Mouse (Mus musculus) embryonic facial prominence, embryonic 11.5 days (tissue): ENCODE results near the gene Slc2a3. TPM values are rescaled to one million over a fixed set of nuclear protein-coding genes. Genes with fewer than 3 reads are reported as not detected.
A peak's percentile ranks its signal among the peaks of the same experiment; 100 is the strongest.
"Not testable (repeated sequence)": the region's sequence is repeated elsewhere in the genome, so short reads cannot be mapped to it uniquely, and the experiment has no call there.

Source experiments
- ATAC-seq: fragments of 200-750 bp; cut with Nextera tagmentation; replicated peaks from 2 replicates; pipeline ENCODE4 v1.8.0; 2017; ENCODE audit warnings: low read depth; ENCODE audit not compliant: insufficient number of reproducible peaks, low FRiP score, low TSS enrichment
- DNase-seq: peaks from one replicate; pipeline ENCODE4 v3.0.0-alpha.2; 2015; ENCODE audit warnings: low spot score
- H3K27ac ChIP-seq: fragments of 300-500 bp; sonication (generic); replicated peaks from 2 replicates; pipeline ENCODE4 v1.5.1; 2014; ENCODE audit warnings: mild to moderate bottlenecking, low read depth, low read length, control low read depth
- H3K27me3 ChIP-seq: fragments of 300-500 bp; sonication (generic); 2 replicates; pipeline ENCODE4 v1.6.1; 2014; ENCODE audit warnings: mild to moderate bottlenecking, low read length, moderate library complexity, mixed read lengths; ENCODE audit not compliant: control insufficient read depth, insufficient read depth
- H3K36me3 ChIP-seq: fragments of 300-500 bp; sonication (generic); replicated peaks from 2 replicates; pipeline ENCODE4 v1.6.1; 2014; ENCODE audit warnings: low read depth, mild to moderate bottlenecking, low read length, moderate library complexity, mixed read lengths; ENCODE audit not compliant: control insufficient read depth, insufficient read depth
- H3K4me1 ChIP-seq: fragments of 300-500 bp; sonication (generic); 2 replicates; pipeline ENCODE4 v1.6.1; 2014; ENCODE audit warnings: low read length, mixed read lengths; ENCODE audit not compliant: control insufficient read depth, insufficient read depth
- H3K4me2 ChIP-seq: fragments of 300-500 bp; sonication (generic); 2 replicates; pipeline ENCODE4 v1.6.1; 2014; ENCODE audit warnings: low read depth, mild to moderate bottlenecking, control low read depth, low read length, moderate library complexity
- H3K4me3 ChIP-seq: fragments of 300-500 bp; sonication (generic); 2 replicates; pipeline ENCODE4 v1.5.1; 2014; ENCODE audit warnings: low read depth, low read length, control low read depth
- H3K9ac ChIP-seq: fragments of 300-500 bp; sonication (generic); replicated peaks from 2 replicates; pipeline ENCODE4 v1.6.1; 2014; ENCODE audit warnings: mild to moderate bottlenecking, control low read depth, low read length
- H3K9me3 ChIP-seq: fragments of 300-500 bp; sonication (generic); replicated peaks from 2 replicates; pipeline ENCODE4 v1.6.1; 2016; ENCODE audit warnings: mild to moderate bottlenecking, low read length, inconsistent platforms, mixed read lengths; ENCODE audit not compliant: control insufficient read depth
- WGBS: fragments of 180-500 bp; shearing (Covaris S2); extraction: QIAGEN DNeasy Blood & Tissue Kit; methylation state at CpG from one replicate; pipeline ENCODE4 v1.1.7; 2014; 5-methylcytosine and 5-hydroxymethylcytosine counted together
- polyA plus RNA-seq: library from polyadenylated mRNA; unstranded; fragments of >200 nt; fragmentation: Nextera tagmentation; extraction: Ambion mirVana; gene quantifications from 2 replicates; pipeline ENCODE4 v1.2.1, GENCODE M21; 2014

Gene Slc2a3
- polyA plus RNA-seq, 1 experiment from 2014 or later = 35.1 TPM

DNA sequence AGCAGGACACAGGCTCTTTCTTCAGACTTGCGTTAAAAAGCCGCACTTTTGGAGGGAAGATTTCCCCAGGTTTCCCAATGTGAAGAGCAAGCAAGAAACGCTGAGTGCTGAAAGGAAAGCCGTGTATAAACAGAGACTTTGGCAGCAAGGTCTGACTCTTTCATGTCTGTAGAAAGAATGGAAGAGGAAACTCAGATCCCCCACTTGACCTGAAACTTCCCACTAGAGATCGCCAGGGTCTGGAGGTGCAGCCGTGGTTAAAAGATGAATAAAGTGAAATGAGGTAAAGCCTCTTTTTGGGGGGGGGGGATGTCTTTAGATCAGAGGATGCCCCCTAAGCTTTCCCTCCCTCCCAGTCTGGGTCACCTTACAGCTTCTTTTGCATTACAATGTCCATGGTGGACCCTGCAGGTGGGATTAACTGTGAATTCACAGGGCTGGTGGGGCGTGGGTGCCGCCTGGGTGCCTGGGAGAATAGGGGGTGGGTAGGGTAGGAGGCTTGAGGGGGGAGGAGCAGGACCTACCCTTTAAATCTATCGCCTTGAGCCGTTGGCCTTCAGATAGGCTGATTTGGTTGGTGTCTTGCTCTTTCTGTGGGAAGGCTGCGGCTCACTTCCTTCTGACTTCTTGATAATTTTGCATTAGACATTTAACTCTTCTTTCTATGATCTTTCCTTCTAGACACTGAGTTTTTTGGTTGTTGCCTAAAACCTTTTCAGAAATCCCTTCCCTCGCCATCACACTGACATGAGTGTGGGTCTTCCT, 94.2 kb downstream of the Slc2a3 start, which contains the start of gene Nanog:
Gene Nanog, plus strand, starts transcription at position 454 of the 765 bp plus-strand sequence.
- Histone ChIP-seq H3K27me3 (peaks cover 3% of the 10 kb centered on the region; the same call in 1 of the 2 replicates), H3K4me3 (no peak within 1 kb of the TSS), H3K27ac (no peak within 1 kb of the TSS), H3K4me1 (no peaks in the 10 kb centered on the region), H3K4me2 (no peak within 1 kb of the TSS), H3K36me3 (no peaks in the 10 kb centered on the region), H3K9me3 (no peaks in the 10 kb centered on the region), H3K9ac (no peak within 1 kb of the TSS)
- DNase-seq (no peak), ATAC-seq (no peak)
- WGBS = 17% methylated on average over 12 of the region's 12 CpGs

DNA sequence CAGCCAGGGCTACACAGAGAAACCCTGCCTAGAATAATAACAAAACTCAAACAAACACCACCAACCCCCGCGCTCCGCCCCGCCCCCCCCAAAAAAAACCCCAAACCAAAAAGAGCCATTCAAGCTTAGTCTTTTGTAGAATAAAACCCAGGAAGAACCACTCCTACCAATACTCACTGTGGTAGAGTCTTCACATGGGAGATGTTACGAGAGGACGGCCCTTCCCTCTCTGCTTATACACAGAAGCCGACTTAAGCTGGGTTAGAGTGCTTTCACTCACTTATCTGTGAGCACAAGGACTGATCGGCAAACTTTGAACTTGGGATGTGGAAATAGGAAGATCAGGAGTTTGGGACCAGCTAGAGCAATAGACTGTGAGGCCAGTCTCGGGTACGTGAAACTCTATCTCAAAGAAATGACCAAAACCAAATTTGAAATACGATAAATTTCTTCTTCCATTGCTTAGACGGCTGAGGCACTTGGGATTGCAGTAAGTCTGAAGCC, 95.1 kb downstream of the Slc2a3 start:
- no peaks in the 10 kb centered on the region for H3K9me3 ChIP-seq
- ATAC-seq (no peak), DNase-seq (no peak)
- no peak overlapping the region for H3K9ac ChIP-seq
- H3K4me1 ChIP-seq = no peaks in the 10 kb centered on the region
- H3K36me3 ChIP-seq = no peaks in the 10 kb centered on the region
- no peak overlapping the region for H3K27ac ChIP-seq
- WGBS = 67% methylated on average over 12 of the region's 12 CpGs
- peaks cover 3% of the 10 kb centered on the region; the same call in 1 of the 2 replicates for H3K27me3 ChIP-seq
- no peak overlapping the region for H3K4me2 ChIP-seq
- no peak overlapping the region for H3K4me3 ChIP-seq

GRCm38 (mm10) chr6:122703706-122704105, 97.7 kb downstream of the Slc2a3 start:
- peaks cover 3% of the 10 kb centered on the region; the same call in 1 of the 2 replicates for H3K27me3 ChIP-seq
- no peak overlapping the region for H3K27ac ChIP-seq
- no peak overlapping the region for H3K4me2 ChIP-seq
- H3K36me3 ChIP-seq = no peaks in the 10 kb centered on the region
- no peak for DNase-seq
- WGBS = 19% methylated on average over 1 of the region's 1 CpGs
- H3K9me3 ChIP-seq = no peaks in the 10 kb centered on the region
- ATAC-seq = no peak
- H3K9ac ChIP-seq = no peak overlapping the region
- no peaks in the 10 kb centered on the region for H3K4me1 ChIP-seq
- H3K4me3 ChIP-seq = no peak overlapping the region

DNA sequence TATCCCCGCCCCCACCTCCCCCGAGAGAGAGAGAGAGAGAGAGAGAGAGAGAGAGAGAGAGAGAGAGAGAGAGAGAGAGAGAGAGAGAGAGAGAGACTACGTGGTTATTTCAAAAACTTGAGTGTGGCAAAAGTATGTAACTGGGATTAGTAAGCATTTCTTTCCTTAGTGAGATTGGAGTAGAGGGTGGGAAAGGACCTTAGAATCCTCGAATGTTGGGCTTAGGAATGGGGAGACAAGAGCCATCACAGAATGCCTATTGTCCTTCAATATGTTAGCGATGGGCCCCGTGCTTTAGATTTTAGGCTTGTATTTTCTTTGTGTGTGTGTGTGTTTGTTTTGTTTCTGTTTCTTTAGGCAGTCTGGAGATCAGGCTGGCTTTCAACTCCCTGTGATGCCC, 98.2 kb downstream of the Slc2a3 start:
- Histone ChIP-seq H3K4me3 (no peak overlapping the region), H3K27me3 (peaks cover 3% of the 10 kb centered on the region; the same call in 1 of the 2 replicates), H3K9ac (no peak overlapping the region), H3K4me2 (no peak overlapping the region), H3K27ac (no peak overlapping the region), H3K9me3 (no peaks in the 10 kb centered on the region), H3K4me1 (no peaks in the 10 kb centered on the region), H3K36me3 (no peaks in the 10 kb centered on the region)
- DNase-seq (no peak), ATAC-seq (no peak)
- 15% methylated on average over 6 of the region's 6 CpGs for WGBS

DNA sequence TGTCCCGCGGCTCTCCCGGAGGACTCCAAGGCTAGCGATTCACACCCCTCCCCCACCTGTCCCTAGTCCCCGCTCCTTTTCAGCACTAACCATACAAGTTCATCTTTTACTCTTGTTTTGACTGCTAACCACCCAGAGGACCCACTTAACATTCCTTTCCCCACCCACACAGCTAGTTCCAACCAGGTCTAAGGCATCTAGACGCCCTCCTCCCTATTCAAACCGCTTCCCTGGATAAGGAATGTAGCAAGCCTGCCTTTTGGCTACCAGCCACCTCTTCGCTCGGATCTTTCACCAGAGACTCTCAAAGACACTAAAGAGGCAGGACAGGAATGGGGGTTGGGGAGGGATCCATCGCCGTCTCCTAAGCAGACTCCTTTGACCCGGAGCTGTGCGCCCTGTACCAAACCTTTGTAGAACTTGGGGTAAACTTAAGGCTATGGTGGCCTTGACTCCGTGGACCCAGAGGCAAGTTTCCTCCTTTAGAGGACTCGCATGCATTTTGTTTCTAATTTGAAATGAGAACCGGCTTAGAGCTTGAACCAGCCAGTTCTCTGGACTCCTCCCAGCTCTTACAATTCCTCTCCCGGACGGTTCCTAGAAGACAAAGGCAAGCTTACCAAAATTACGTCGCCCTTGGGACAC, 98.8 kb downstream of the Slc2a3 start:
- Histone ChIP-seq H3K4me2 (peak overlapping the region; percentile 28), H3K4me3 (no peak overlapping the region), H3K27ac (no peak overlapping the region), H3K9ac (peak overlapping the region; percentile 43), H3K36me3 (no peaks in the 10 kb centered on the region), H3K27me3 (peaks cover 3% of the 10 kb centered on the region; the same call in 1 of the 2 replicates), H3K4me1 (no peaks in the 10 kb centered on the region), H3K9me3 (no peaks in the 10 kb centered on the region)
- 3% methylated on average over 20 of the region's 20 CpGs for WGBS
- DNase-seq (peak; percentile 64), ATAC-seq (peak; percentile 87)

DNA sequence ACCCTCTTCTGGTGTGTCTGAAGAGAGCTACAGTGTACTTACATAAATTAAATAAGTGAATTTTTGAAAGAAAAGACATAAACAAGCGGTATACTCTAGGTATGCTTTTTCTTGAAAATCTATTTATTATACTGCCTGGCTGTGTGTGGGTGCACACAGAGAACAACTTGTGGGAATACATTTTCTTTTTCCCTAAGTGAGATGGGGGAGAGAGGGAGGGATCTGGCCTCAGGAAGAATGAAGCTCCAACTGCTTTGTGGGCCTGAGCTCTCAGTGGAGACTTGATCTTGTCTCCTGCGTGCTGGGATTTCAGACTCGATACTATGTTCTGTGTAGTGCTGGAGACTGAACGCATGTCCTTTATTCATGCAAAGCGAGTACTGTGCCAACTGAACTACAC, 99.6 kb downstream of the Slc2a3 start:
- H3K27ac ChIP-seq = no peak overlapping the region
- no peak overlapping the region for H3K4me2 ChIP-seq
- H3K4me3 ChIP-seq = no peak overlapping the region
- H3K4me1 ChIP-seq = no peaks in the 10 kb centered on the region
- 82% methylated on average over 5 of the region's 5 CpGs for WGBS
- H3K27me3 ChIP-seq = no peaks in the 10 kb centered on the region
- no peaks in the 10 kb centered on the region for H3K36me3 ChIP-seq
- no peak overlapping the region for H3K9ac ChIP-seq
- DNase-seq = no peak
- no peaks in the 10 kb centered on the region for H3K9me3 ChIP-seq
- no peak for ATAC-seq

DNA sequence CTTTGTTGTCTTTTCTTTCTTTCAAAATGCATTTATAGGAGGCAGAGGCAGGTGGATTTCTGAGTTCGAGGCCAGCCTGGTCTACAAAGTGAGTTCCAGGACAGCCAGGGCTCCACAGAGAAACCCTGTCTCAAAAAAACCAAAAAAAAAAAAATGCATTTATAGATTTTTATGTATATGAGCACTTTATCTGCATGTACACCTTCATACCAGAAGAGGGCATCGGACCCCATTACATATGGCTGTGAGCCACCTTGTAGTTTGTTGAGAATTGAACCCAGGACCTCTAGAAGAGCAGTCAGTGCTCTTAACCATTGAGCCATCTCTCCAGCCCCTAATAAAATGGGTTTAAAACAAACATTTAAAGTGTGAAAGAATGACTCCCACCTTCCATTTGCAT, 101.8 kb downstream of the Slc2a3 start:
- H3K4me3 ChIP-seq, DNase-seq, H3K4me2 ChIP-seq, H3K9ac ChIP-seq, H3K27ac ChIP-seq, ATAC-seq, H3K9me3 ChIP-seq, H3K4me1 ChIP-seq, H3K27me3 ChIP-seq, H3K36me3 ChIP-seq: not testable (repeated sequence)
- 90% methylated on average over 2 of the region's 2 CpGs for WGBS

DNA sequence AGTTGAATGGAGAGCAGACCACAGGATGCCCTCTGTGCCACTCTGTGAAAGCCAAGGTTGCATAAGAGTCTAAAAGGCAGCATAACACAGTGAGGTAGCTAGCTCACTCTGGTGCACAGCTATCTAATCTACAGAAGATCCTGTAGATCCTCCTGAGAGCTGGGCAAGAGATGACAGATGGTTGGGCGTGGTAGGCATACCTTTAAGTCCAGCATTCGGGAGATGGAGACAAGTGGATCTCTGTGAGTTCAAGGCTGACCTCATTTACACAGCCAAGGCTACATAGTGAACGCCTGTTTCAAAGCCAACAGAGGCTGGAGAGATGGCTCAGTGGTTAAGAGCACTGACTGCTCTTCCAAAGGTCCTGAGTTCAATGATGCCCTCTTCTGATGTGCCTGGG, 106.0 kb downstream of the Slc2a3 start:
- H3K4me3 ChIP-seq = no peak overlapping the region
- H3K27me3 ChIP-seq = no peaks in the 10 kb centered on the region
- WGBS = 93% methylated on average over 3 of the region's 3 CpGs
- no peak overlapping the region for H3K4me2 ChIP-seq
- no peak for DNase-seq
- no peaks in the 10 kb centered on the region for H3K4me1 ChIP-seq
- no peak overlapping the region for H3K27ac ChIP-seq
- no peaks in the 10 kb centered on the region for H3K36me3 ChIP-seq
- no peaks in the 10 kb centered on the region for H3K9me3 ChIP-seq
- no peak overlapping the region for H3K9ac ChIP-seq
- ATAC-seq = no peak
